Mouse (Mus musculus) adrenal gland, postnatal 36 days (tissue): Measurements from ENCODE around the gene Cpne1. TPM values are rescaled to one million over a fixed set of nuclear protein-coding genes. Genes with fewer than 3 reads are reported as not detected.

Experiments used
- DNase-seq, 2 experiments: peaks; one replicate each; pipeline ENCODE4 v3.0.0; 2021; ENCODE audit warnings: mixed read lengths in 1 of 2
- total RNA-seq, 2 experiments: library from RNA; stranded (reverse); gene quantifications; 2 replicates each; pipeline ENCODE4 v1.2.3; 2021

Gene Cpne1
- total RNA-seq, 2 experiments from 2014 or later = 47.5 to 55.6 TPM

- DNase-seq = no peak
Measured at GRCm38 (mm10) chr2:156079674-156080073, 32.1 kb downstream of the Cpne1 start.

GRCm38 (mm10) chr2:156079183-156079560, 32.6 kb downstream of the Cpne1 start:
- DNase-seq = peak; percentile 71 to 83

- DNase-seq = no peak
Measured at GRCm38 (mm10) chr2:156078421-156079182, 33.2 kb downstream of the Cpne1 start.

- DNase-seq = no peak
Measured at GRCm38 (mm10) chr2:156077461-156077860, 34.3 kb downstream of the Cpne1 start.

- no peak for DNase-seq
Measured at GRCm38 (mm10) chr2:156073725-156074124, 38.0 kb downstream of the Cpne1 start.

GRCm38 (mm10) chr2:156071236-156071635, 40.5 kb downstream of the Cpne1 start:
- no peak for DNase-seq

GRCm38 (mm10) chr2:156067916-156068315, 43.8 kb downstream of the Cpne1 start:
- no peak for DNase-seq

- DNase-seq = no peak
Measured at GRCm38 (mm10) chr2:156066126-156066525, 45.6 kb downstream of the Cpne1 start.

GRCm38 (mm10) chr2:156065099-156066041, 46.4 kb downstream of the Cpne1 start, which contains the start of gene Spag4:
Gene Spag4, plus strand, starts transcription at chr2:156065175.
- DNase-seq = peak; percentile 90 to 93

GRCm38 (mm10) chr2:156052816-156053215, 58.9 kb downstream of the Cpne1 start, which contains the start of gene Fer1l4:
Gene Fer1l4, minus strand, starts transcription at chr2:156052947.
- no peak for DNase-seq

- no peak for DNase-seq
Measured at GRCm38 (mm10) chr2:156047929-156048328, 63.8 kb downstream of the Cpne1 start.

- DNase-seq = no peak
Measured at GRCm38 (mm10) chr2:156042903-156043302, 68.9 kb downstream of the Cpne1 start.

GRCm38 (mm10) chr2:156039390-156039789, 72.4 kb downstream of the Cpne1 start:
- DNase-seq = no peak

- DNase-seq = no peak
Measured at GRCm38 (mm10) chr2:156025482-156025881, 86.3 kb downstream of the Cpne1 start.

Other genes with a start within 250 kb of the Cpne1 start
- gene Uqcc1, start 181.7 kb downstream of the Cpne1 start, total RNA-seq = 100 to 1,000 TPM; 103 to 126 TPM
- not detected for gene Gm15557, start 171.2 kb downstream of the Cpne1 start, total RNA-seq
- gene Gdf5, start 166.6 kb downstream of the Cpne1 start, total RNA-seq = under 1 TPM; 0.56 to 0.89 TPM
- gene Cep250, start 155.5 kb downstream of the Cpne1 start, total RNA-seq = 10 to 100 TPM; 11.5 to 11.9 TPM
- 1 to 10 TPM; 1.5 to 2.8 TPM for gene 6430550D23Rik, start 104.0 kb downstream of the Cpne1 start, total RNA-seq
- gene Ergic3, start 103.9 kb downstream of the Cpne1 start, total RNA-seq = 100 to 1,000 TPM; 235 to 250 TPM
- not detected for gene Fer1l4, start 59.0 kb downstream of the Cpne1 start, total RNA-seq
- gene Spag4, start 46.8 kb downstream of the Cpne1 start, total RNA-seq = 1 to 10 TPM; 2.5 to 3.7 TPM
- gene Rbm12, start within 50 bp of the Cpne1 start, total RNA-seq = 10 to 100 TPM; 21.9 to 29.4 TPM
- gene Gm28036, start 15.1 kb upstream of the Cpne1 start, total RNA-seq = 10 to 100 TPM; 17.6 to 30.3 TPM
- 100 to 1,000 TPM; 319 to 321 TPM for gene Romo1, start 32.1 kb upstream of the Cpne1 start, total RNA-seq
- 10 to 100 TPM; 82.1 to 90.9 TPM for gene Nfs1, start 32.2 kb upstream of the Cpne1 start, total RNA-seq
- gene Rbm39, start 68.3 kb upstream of the Cpne1 start, total RNA-seq = 100 to 1,000 TPM; 334 to 392 TPM
- gene Phf20, start 84.5 kb upstream of the Cpne1 start, total RNA-seq = 10 to 100 TPM; 31.8 to 45.5 TPM
- 1 to 10 TPM; 2.2 to 2.7 TPM for gene Cnbd2, start 200.3 kb upstream of the Cpne1 start, total RNA-seq
- 100 to 1,000 TPM; 101 to 132 TPM for gene Scand1, start 200.7 kb upstream of the Cpne1 start, total RNA-seq